10 mouse cellular contexts compared by ENCODE assay signal in the genomic region with DNA sequence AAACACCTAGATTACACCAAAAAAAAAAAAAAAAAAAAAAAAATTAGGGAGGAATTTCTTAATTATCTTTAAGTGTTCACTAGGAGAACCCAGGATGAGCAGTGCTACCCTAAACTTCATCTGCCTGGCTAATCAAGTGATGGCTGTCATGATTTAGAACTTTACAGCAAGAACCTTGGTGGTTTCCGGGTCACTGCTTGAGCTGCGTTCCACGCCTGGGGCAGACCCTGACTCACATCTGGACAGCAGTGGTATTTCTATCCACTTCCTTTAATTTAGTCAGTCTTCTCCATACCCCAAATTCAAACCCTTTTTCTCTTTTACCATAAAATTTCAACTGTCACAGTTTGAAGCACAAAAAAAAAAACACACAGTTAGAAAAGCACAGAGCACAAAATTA.
"Had no signal": no experiment of that assay in that cellular context is flagged by ENCODE, and none has a peak within 500 bp of the region (broad histone marks: within the 10 kb centered on the region; RNA-seq: fewer than 3 reads in every experiment).

No protein-coding gene starts in this region.

- H3K27ac ChIP-seq: left cerebral cortex, adult 2 months; limb, embryonic 15.5 days; liver, embryonic 12.5 days; neural tube, embryonic 13.5 days had no signal

- H3K9ac ChIP-seq: limb, embryonic 15.5 days; liver, embryonic 12.5 days; lung, embryonic 14.5 days; neural tube, embryonic 13.5 days had no signal

- H3K36me3 ChIP-seq: limb, embryonic 15.5 days; neural tube, embryonic 13.5 days had no signal

- H3K4me1 ChIP-seq: limb, embryonic 15.5 days had no signal

- DNase-seq: lung, embryonic 14.5 days; lung, postnatal 10 days; lung, postnatal 4 days; right cerebral cortex, postnatal 14 days; thymus, postnatal 4 days had no signal

- H3K27me3 ChIP-seq: limb, embryonic 15.5 days; liver, embryonic 12.5 days; neural tube, embryonic 13.5 days had no signal

- H3K4me3 ChIP-seq: left cerebral cortex, adult 2 months; limb, embryonic 15.5 days; liver, embryonic 12.5 days; neural tube, embryonic 13.5 days had no signal

- H3K9me3 ChIP-seq: limb, embryonic 15.5 days; liver, embryonic 12.5 days; neural tube, embryonic 13.5 days had no signal

- H3K4me2 ChIP-seq: limb, embryonic 15.5 days; liver, embryonic 12.5 days; lung, embryonic 14.5 days; midbrain, embryonic 11.5 days; neural tube, embryonic 13.5 days had no signal

- ATAC-seq: liver, embryonic 12.5 days had no signal
